In the genomic region with DNA sequence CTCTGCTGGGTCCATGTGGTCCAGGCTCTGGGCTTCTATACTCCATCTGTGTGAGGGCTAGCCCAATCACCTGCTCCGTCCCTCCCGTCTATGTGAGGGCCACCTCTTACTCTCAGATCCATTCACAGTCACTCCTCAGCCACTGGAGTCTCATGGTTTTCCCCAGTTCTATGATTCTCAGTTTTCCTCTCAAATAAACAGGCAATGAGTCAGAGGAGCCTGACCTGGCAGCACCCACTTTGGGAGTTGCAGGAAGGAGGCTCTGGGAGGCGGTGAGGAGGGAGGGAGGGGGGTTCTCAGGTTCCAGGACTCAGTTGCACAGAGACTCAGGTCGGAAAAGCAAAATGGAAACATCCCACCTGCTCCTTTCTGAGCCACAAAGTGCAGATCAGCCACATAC, we compare ENCODE assay signal across 17 mouse cellular contexts. TPM values are rescaled to one million over a fixed set of nuclear protein-coding genes. Genes with fewer than 3 reads are reported as not detected.
"Had no signal": no experiment of that assay in that cellular context is flagged by ENCODE, and none has a peak within 500 bp of the region (broad histone marks: within the 10 kb centered on the region; RNA-seq: fewer than 3 reads in every experiment).

No protein-coding gene starts in this region.

- H3K9me3 ChIP-seq: kidney, embryonic 15.5 days; limb, embryonic 12.5 days; limb, embryonic 15.5 days; midbrain, embryonic 12.5 days; midbrain, embryonic 15.5 days had no signal

- H3K4me3 ChIP-seq: kidney, embryonic 15.5 days; limb, embryonic 12.5 days; limb, embryonic 15.5 days; midbrain, embryonic 12.5 days; midbrain, embryonic 15.5 days had no signal

- DNase-seq: kidney, adult 8-10 months; kidney, postnatal 10 days; kidney, postnatal 36 days; layer of hippocampus, postnatal 36 days; left cerebral cortex, postnatal 4 days; liver, postnatal 0 days; lung, embryonic 14.5 days; thymus, adult 18-20 months had no signal

- H3K36me3 ChIP-seq: kidney, embryonic 15.5 days; limb, embryonic 12.5 days; limb, embryonic 15.5 days; midbrain, embryonic 12.5 days; midbrain, embryonic 15.5 days had no signal

- ATAC-seq: liver, postnatal 0 days; lung, postnatal 0 days; midbrain, embryonic 15.5 days had no signal

- H3K4me2 ChIP-seq: kidney, embryonic 15.5 days; limb, embryonic 12.5 days; limb, embryonic 15.5 days; liver, embryonic 11.5 days; lung, embryonic 14.5 days; midbrain, embryonic 12.5 days; midbrain, embryonic 15.5 days had no signal

RNA-seq across cellular contexts. Expression of a gene that starts 4.6 kb away (rescaled TPM):
- polyA plus RNA-seq: limb, embryonic 12.5 days; neural tube, embryonic 11.5 days; neural tube, embryonic 14.5 days had no signal
